Mouse (Mus musculus): ENCODE data around the gene Elof1. TPM values are rescaled to one million over a fixed set of nuclear protein-coding genes. Genes with fewer than 3 reads are reported as not detected.
A peak's percentile ranks its signal among the peaks of the same experiment; 100 is the strongest.
"Not testable (repeated sequence)": the region's sequence is repeated elsewhere in the genome, so short reads cannot be mapped to it uniquely, and the experiment has no call there.

The Elof1 gene
- total RNA-seq, 1 experiment, result 85.3 TPM

DNA sequence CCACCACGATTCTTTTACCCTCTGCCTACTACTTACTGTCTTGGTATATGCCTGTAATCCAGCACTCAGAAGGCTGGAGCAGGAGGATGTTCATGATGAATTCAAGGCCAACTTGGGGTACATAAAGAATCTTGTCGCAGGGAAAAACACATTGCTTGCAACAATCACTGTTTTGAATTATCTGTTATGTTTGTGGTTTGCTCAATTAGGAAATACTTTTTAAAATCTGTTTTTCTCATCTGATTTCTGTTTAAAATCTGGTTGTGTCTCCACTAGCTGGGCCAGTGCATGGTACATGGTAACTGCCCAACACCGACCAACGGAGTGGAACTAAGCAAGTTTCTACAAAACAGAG, 32.3 kb downstream of the Elof1 start:
- in situ Hi-C loops (cut with MboI; ENCODE audit: low sequenced_read_pairs in 2 of 2, unreplicated experiment in 2 of 2), result no loop called here
- Histone ChIP-seq H3K4me1 (ENCODE audit: control insufficient read depth in 2 of 2, insufficient read depth in 2 of 2, low read length in 2 of 2, poor library complexity in 1 of 2) (peaks cover 0 to 2% of the 10 kb centered on the region in 2 experiments; a peak in 1 of 4 replicates), H3K9me3 (ENCODE audit: control insufficient read depth, insufficient read depth, low read depth, low read length) (no peaks in the 10 kb centered on the region), H3K4me3 (ENCODE audit: insufficient read depth in 1 of 2, low read depth in 1 of 2, low read length in 2 of 2, poor library complexity in 1 of 2, severe bottlenecking in 1 of 2) (peak overlapping the region; percentile 83 to 94), H3K9ac (ENCODE audit: insufficient read depth, low read depth, low read length, poor library complexity, severe bottlenecking) (peak overlapping the region; percentile 74), H3K27ac (ENCODE audit: insufficient read depth, low read depth, low read length, poor library complexity, severe bottlenecking) (no peak overlapping the region), H3K36me3 (ENCODE audit: control insufficient read depth, insufficient read depth, low read length, poor library complexity, severe bottlenecking) (no peaks in the 10 kb centered on the region)
- no peak for DNase-seq (ENCODE audit: low read depth, low spot score)
- no peak for TF ChIP-seq CHD2 (IDR thresholded peaks at IDR 0.05; ENCODE audit: low read depth, low read length)
- 0 out of 2 replicates have a peak, but pooled peaks have one; percentile 15 for TF ChIP-seq ZNF384 (IDR thresholded peaks at IDR 0.05; ENCODE audit: low read depth, low read length)
- TF ChIP-seq MAFK (IDR thresholded peaks at IDR 0.05; ENCODE audit: insufficient read depth, low read depth, low read length), result no peak

DNA sequence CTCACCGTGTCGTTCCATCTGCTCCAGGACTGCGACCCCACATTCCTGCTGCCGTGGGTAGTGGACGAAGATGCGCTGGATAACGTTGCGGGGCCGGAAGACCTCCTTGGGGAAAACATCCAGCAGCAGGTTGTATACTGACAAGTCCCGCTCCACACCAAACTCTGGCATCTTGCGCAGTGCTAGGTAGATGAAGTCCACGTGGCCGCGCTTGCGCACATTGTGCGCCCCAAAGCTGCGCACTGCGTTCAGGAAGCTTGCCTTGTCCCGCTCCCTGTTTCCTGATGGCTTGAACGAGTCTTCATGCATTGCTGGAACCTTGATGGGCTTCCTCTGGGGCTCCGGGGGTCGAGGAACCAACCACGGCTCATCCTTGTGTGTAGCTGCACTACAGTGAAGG, 40.7 kb downstream of the Elof1 start:
- TF ChIP-seq ZNF384 (IDR thresholded peaks at IDR 0.05; ENCODE audit: low read depth, low read length), result no peak
- no peak for TF ChIP-seq HCFC1 (IDR thresholded peaks at IDR 0.05; ENCODE audit: borderline replicate concordance, insufficient read depth, low read length)
- in situ Hi-C loops (cut with MboI; ENCODE audit: low sequenced_read_pairs in 2 of 2, unreplicated experiment in 2 of 2), result no loop called here
- peaks cover 22% of the 10 kb centered on the region for H3K36me3 ChIP-seq (ENCODE audit: control insufficient read depth, insufficient read depth, low read length, poor library complexity, severe bottlenecking)

DNA sequence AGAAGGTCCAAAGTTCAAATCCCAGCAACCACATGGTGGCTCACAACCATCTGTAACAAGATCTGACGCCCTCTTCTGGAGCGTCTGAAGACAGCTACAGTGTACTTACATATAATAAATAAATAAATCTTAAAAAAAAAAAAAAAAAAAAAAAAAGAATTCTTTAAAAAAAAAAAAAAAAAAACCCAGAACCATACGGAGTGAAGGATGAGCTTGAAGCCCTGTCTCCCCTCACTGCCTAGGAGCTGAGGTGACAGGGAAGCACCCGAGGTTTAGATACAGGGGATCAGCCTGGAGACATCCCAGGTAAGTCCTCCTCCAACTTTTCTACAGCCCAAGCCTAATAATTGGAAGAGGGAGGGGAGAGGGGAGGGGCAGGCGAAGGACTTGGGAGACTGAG, 41.2 kb downstream of the Elof1 start:
- peak; percentile 85 for TF ChIP-seq ZNF384 (IDR thresholded peaks at IDR 0.05; ENCODE audit: low read depth, low read length)
- H3K9me3 ChIP-seq (ENCODE audit: control insufficient read depth, insufficient read depth, low read depth, low read length); H3K27ac ChIP-seq (ENCODE audit: insufficient read depth, low read depth, low read length, poor library complexity, severe bottlenecking); in situ Hi-C loops (cut with MboI; ENCODE audit: low sequenced_read_pairs in 2 of 2, unreplicated experiment in 2 of 2); H3K4me1 ChIP-seq (ENCODE audit: control insufficient read depth in 2 of 2, insufficient read depth in 2 of 2, low read length in 2 of 2, poor library complexity in 1 of 2); DNase-seq (ENCODE audit: low read depth, low spot score): not testable (repeated sequence)
- Histone ChIP-seq H3K4me3 (ENCODE audit: insufficient read depth in 1 of 2, low read depth in 1 of 2, low read length in 2 of 2, poor library complexity in 1 of 2, severe bottlenecking in 1 of 2) (peak overlapping the region in 1 of 2 experiments; percentile 51; a peak in 2 of 4 replicates), H3K9ac (ENCODE audit: insufficient read depth, low read depth, low read length, poor library complexity, severe bottlenecking) (peak overlapping the region; percentile 49), H3K36me3 (ENCODE audit: control insufficient read depth, insufficient read depth, low read length, poor library complexity, severe bottlenecking) (peaks cover 22% of the 10 kb centered on the region)

More for the DNA sequence above, 40.7 kb downstream of the Elof1 start:
- no peaks in the 10 kb centered on the region for H3K9me3 ChIP-seq (ENCODE audit: control insufficient read depth, insufficient read depth, low read depth, low read length)
- no peak for DNase-seq (ENCODE audit: low read depth, low spot score)
- H3K9ac ChIP-seq (ENCODE audit: insufficient read depth, low read depth, low read length, poor library complexity, severe bottlenecking), result peak overlapping the region; percentile 49
- H3K4me3 ChIP-seq (ENCODE audit: insufficient read depth in 1 of 2, low read depth in 1 of 2, low read length in 2 of 2, poor library complexity in 1 of 2, severe bottlenecking in 1 of 2), result peak overlapping the region; percentile 5 to 51
- no peak overlapping the region for H3K27ac ChIP-seq (ENCODE audit: insufficient read depth, low read depth, low read length, poor library complexity, severe bottlenecking)
- H3K4me1 ChIP-seq (ENCODE audit: control insufficient read depth in 2 of 2, insufficient read depth in 2 of 2, low read length in 2 of 2, poor library complexity in 1 of 2), result peaks cover 0 to 4% of the 10 kb centered on the region in 2 experiments; a peak in 1 of 4 replicates

DNA sequence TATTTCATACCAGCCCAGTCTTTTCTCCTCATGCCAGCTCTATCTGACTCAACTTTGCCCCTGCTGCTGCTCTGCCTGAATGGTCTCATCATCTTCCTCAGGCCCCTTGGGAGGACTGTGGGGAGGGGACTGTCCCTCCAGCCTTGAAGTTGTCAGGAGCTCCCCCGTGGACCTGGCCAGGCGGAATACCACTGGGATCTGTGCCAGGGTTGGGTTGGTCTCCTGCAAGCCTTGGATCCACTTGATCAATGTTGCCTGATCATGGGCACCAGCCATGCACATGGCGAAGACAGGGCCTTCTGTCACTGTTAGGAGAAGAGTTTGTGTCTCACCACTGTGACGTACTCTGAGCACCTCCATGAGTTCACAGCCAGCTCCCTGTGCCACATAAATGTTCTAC, 44.7 kb downstream of the Elof1 start:
- Histone ChIP-seq H3K4me3 (ENCODE audit: insufficient read depth in 1 of 2, low read depth in 1 of 2, low read length in 2 of 2, poor library complexity in 1 of 2, severe bottlenecking in 1 of 2) (no peak overlapping the region), H3K27ac (ENCODE audit: insufficient read depth, low read depth, low read length, poor library complexity, severe bottlenecking) (no peak overlapping the region), H3K9me3 (ENCODE audit: control insufficient read depth, insufficient read depth, low read depth, low read length) (no peaks in the 10 kb centered on the region), H3K9ac (ENCODE audit: insufficient read depth, low read depth, low read length, poor library complexity, severe bottlenecking) (no peak overlapping the region), H3K36me3 (ENCODE audit: control insufficient read depth, insufficient read depth, low read length, poor library complexity, severe bottlenecking) (peaks cover 31% of the 10 kb centered on the region), H3K4me1 (ENCODE audit: control insufficient read depth in 2 of 2, insufficient read depth in 2 of 2, low read length in 2 of 2, poor library complexity in 1 of 2) (peaks cover 0 to 7% of the 10 kb centered on the region in 2 experiments; a peak in 1 of 4 replicates)
- DNase-seq (ENCODE audit: low read depth, low spot score), result no peak
- no peak for TF ChIP-seq ZNF384 (IDR thresholded peaks at IDR 0.05; ENCODE audit: low read depth, low read length)
- TF ChIP-seq HCFC1 (IDR thresholded peaks at IDR 0.05; ENCODE audit: borderline replicate concordance, insufficient read depth, low read length), result no peak
- no peak for TF ChIP-seq MAFK (IDR thresholded peaks at IDR 0.05; ENCODE audit: insufficient read depth, low read depth, low read length)
- TF ChIP-seq CHD2 (IDR thresholded peaks at IDR 0.05; ENCODE audit: low read depth, low read length), result no peak
- no peak for TF ChIP-seq ZC3H11A (IDR thresholded peaks at IDR 0.05; ENCODE audit: borderline replicate concordance, low read depth, low read length)
- in situ Hi-C loops (cut with MboI; ENCODE audit: low sequenced_read_pairs in 2 of 2, unreplicated experiment in 2 of 2), result no loop called here

DNA sequence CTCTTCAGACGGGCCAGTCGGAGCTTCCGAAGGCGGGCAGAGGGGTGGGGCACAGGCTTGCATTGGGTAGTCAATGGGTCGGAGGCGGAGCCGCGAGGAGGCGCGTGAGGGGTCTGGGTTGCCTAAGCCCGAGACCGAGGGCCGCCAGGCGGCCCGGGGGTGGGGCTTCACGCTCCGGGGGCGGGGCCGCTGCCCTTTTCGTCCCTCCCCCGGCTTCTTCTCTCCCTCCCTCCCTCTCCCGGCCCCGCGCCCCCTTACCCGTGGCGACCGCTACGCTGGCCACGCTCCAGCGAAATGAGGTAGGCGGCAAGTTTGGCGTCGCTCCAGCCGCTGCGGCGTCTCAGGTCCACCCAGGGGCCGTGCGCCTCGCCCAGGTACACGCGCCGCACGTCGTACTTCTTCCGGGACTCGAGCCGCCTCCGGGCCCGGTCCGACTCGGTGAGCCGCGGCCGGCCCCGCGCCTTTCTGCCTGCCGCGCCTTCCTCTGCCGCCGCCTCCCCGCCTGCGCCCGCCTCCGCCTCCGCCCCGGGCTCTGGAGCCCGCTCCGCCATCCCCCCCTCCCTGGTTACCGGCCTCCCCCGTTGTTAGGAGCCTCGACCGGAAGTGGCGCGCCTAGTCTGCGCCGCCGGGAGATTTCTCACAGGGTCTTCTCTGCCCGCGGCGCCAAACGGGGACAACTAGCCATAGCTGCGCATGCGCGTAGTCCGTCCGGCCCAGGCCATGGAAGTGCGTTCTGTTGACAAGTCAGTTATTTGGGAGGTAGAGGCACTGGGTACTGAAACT, 46.0 kb downstream of the Elof1 start, which contains the start of the genes Gm49318 and Zfp653:
TSS of gene Gm49318 (minus strand) at position 469 of the 783 bp plus-strand sequence.
TSS of gene Zfp653 (minus strand) at position 586 of the 783 bp plus-strand sequence.
- Histone ChIP-seq H3K36me3 (ENCODE audit: control insufficient read depth, insufficient read depth, low read length, poor library complexity, severe bottlenecking) (peaks cover 29% of the 10 kb centered on the region), H3K27ac (ENCODE audit: insufficient read depth, low read depth, low read length, poor library complexity, severe bottlenecking) (peak within 1 kb of the TSS; percentile 98)
- in situ Hi-C loops (cut with MboI; ENCODE audit: low sequenced_read_pairs in 2 of 2, unreplicated experiment in 2 of 2), result no loop called here

More for the DNA sequence above, 46.0 kb downstream of the Elof1 start, which contains the start of the genes Gm49318 and Zfp653:
- TF ChIP-seq MAFK (IDR thresholded peaks at IDR 0.05; ENCODE audit: insufficient read depth, low read depth, low read length) (no peak), HCFC1 (IDR thresholded peaks at IDR 0.05; ENCODE audit: borderline replicate concordance, insufficient read depth, low read length) (peak; percentile 88)
- Histone ChIP-seq H3K4me3 (ENCODE audit: insufficient read depth in 1 of 2, low read depth in 1 of 2, low read length in 2 of 2, poor library complexity in 1 of 2, severe bottlenecking in 1 of 2) (peak within 1 kb of the TSS; percentile 95 to 98), H3K4me1 (ENCODE audit: control insufficient read depth in 2 of 2, insufficient read depth in 2 of 2, low read length in 2 of 2, poor library complexity in 1 of 2) (peaks cover 0 to 6% of the 10 kb centered on the region in 2 experiments; a peak in 1 of 4 replicates), H3K9ac (ENCODE audit: insufficient read depth, low read depth, low read length, poor library complexity, severe bottlenecking) (peak within 1 kb of the TSS; percentile 96), H3K9me3 (ENCODE audit: control insufficient read depth, insufficient read depth, low read depth, low read length) (no peaks in the 10 kb centered on the region)
- DNase-seq (ENCODE audit: low read depth, low spot score), result peak; percentile 97

Measured in ES-E14 (cell line).